Mouse (Mus musculus): Measurements from ENCODE around the gene Ofcc1. TPM values are rescaled to one million over a fixed set of nuclear protein-coding genes. Genes with fewer than 3 reads are reported as not detected.

Gene Ofcc1
- polyA plus RNA-seq, 1 experiment = 0.05 TPM

- DNase-seq (ENCODE audit: low read depth) = no peak
- no peak for TF ChIP-seq POLR2A (IDR thresholded peaks at IDR 0.05; ENCODE audit: borderline replicate concordance, extremely low read depth, insufficient read depth, insufficient read length, poor library complexity, severe bottlenecking)
- TF ChIP-seq CTCF (IDR thresholded peaks at IDR 0.05; ENCODE audit: borderline replicate concordance, extremely low read depth, insufficient read depth, insufficient read length) = no peak
These were observed 363.3 kb downstream of the Ofcc1 start for GRCm38 (mm10) chr13:39997901-39998300.

GRCm38 (mm10) chr13:39979294-39980061, 381.8 kb downstream of the Ofcc1 start:
- DNase-seq (ENCODE audit: low read depth) = peak; percentile 47
- TF ChIP-seq CTCF (IDR thresholded peaks at IDR 0.05; ENCODE audit: borderline replicate concordance, extremely low read depth, insufficient read depth, insufficient read length) (no peak), POLR2A (IDR thresholded peaks at IDR 0.05; ENCODE audit: borderline replicate concordance, extremely low read depth, insufficient read depth, insufficient read length, poor library complexity, severe bottlenecking) (no peak)

- TF ChIP-seq POLR2A (IDR thresholded peaks at IDR 0.05; ENCODE audit: borderline replicate concordance, extremely low read depth, insufficient read depth, insufficient read length, poor library complexity, severe bottlenecking) (no peak), CTCF (IDR thresholded peaks at IDR 0.05; ENCODE audit: borderline replicate concordance, extremely low read depth, insufficient read depth, insufficient read length) (no peak)
- DNase-seq (ENCODE audit: low read depth) = no peak
These were observed 392.8 kb downstream of the Ofcc1 start for GRCm38 (mm10) chr13:39968349-39969016.

GRCm38 (mm10) chr13:39957226-39957625, 404.0 kb downstream of the Ofcc1 start:
- peak; percentile 18 for DNase-seq (ENCODE audit: low read depth)
- TF ChIP-seq POLR2A (IDR thresholded peaks at IDR 0.05; ENCODE audit: borderline replicate concordance, extremely low read depth, insufficient read depth, insufficient read length, poor library complexity, severe bottlenecking) (no peak), CTCF (IDR thresholded peaks at IDR 0.05; ENCODE audit: borderline replicate concordance, extremely low read depth, insufficient read depth, insufficient read length) (no peak; the same call in 1 of the 2 replicates)

GRCm38 (mm10) chr13:39956017-39956416, 405.2 kb downstream of the Ofcc1 start:
- no peak for TF ChIP-seq POLR2A (IDR thresholded peaks at IDR 0.05; ENCODE audit: borderline replicate concordance, extremely low read depth, insufficient read depth, insufficient read length, poor library complexity, severe bottlenecking)
- no peak for TF ChIP-seq CTCF (IDR thresholded peaks at IDR 0.05; ENCODE audit: borderline replicate concordance, extremely low read depth, insufficient read depth, insufficient read length)
- DNase-seq (ENCODE audit: low read depth) = no peak
